Mouse (Mus musculus) effector memory CD4-positive, alpha-beta T cell, adult 7 months (primary cell): ENCODE data around the gene Gucy2g. TPM values are rescaled to one million over a fixed set of nuclear protein-coding genes. Genes with fewer than 3 reads are reported as not detected.

Experiments used
- polyA plus RNA-seq: library from polyadenylated mRNA; unstranded; fragments of 100-300 nt; shearing (Covaris generic); gene quantifications from one replicate; pipeline ENCODE4 v1.2.1, GENCODE M21; 2017

The Gucy2g gene
- polyA plus RNA-seq = not detected

DNA sequence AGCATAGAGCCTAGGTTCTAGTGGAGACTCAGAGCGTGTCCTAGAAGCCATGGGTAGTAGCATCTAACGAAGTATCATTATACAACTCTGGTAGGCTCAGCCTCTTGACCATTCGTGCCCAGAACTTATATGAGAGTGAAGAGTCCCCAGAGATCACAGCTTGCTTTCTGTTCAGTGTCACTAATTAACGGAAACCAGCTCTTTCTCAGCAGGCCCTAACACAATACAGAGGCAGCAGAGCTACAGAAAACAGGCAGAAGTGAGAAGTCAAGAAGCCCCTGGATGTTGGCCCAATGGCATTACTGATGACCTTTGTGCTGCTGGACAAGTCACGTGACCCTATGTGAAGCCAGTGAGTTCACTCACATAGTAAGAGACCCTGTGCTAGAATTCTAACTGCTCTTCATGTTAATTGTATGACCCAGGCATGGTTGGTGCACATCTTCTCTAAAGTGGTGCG is at the start of gene Gucy2g:
Gucy2g (minus strand) TSS at position 51 of the 460 bp plus-strand sequence.

DNA sequence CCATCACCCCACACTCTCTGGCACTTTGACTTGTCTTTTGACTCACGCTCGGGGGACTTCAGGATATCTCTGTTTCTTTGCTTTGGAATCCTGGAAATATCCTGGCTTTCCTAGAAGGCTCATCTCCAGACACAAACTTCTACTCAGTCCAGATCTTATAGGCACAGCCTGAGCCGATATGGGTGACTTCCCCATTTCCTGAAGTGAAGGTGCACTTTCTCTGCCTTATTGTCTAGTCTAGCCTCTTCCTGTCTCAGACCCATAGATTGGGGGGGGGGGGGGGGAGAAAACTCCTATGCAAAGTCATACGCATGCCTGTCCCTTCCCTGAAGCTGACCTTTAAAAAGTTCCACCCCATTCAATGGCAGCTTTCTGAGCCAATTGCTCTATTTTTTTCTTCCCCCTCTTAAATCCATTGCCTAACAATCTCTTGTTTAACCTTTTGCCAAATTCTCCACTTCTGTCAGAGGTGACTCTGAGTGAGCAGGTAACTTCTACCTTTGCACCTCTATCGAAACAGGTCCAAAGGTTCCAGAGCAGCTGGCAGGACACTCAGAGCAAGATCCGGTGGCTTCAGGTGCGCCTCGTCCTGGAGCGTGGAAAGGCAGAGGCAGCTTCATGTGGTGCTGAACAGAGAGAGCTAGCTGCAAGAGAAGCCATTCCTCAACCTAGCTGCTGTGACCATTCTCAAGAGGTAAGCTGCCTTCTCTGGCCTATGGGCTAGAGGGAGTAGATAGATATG is 10.5 kb upstream of the Gucy2g start, which contains the start of gene Acsl5:
Acsl5 (plus strand) TSS at position 556 of the 742 bp plus-strand sequence.

DNA sequence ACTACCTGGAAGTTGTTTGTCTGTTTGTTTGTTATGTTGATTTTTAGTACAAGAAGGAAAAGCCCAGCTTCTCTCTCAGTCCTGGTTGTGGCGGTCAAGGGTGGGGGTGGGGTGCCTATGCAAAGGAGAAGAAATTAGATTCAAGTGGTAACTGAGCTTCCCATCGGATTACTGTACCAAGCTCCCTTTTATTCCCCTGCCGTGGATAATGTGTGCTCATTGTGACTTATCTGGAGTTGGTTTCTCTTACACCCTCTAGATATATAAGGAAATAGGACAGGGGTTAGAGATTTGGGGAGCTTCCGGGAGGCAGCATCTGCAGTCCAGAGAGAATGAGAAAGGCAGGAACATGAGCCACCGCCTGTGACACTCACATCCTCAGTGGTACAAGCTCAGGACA is 60.6 kb downstream of the Gucy2g start, which contains the start of gene Tectb:
Tectb (plus strand) TSS at position 301 of the 400 bp plus-strand sequence.

Other genes starting within 250 kb of the Gucy2g start
- 5.2 TPM for gene Gpam, start 114.0 kb downstream of the Gucy2g start, polyA plus RNA-seq
- 1.7 TPM for gene Tectb, start 60.5 kb downstream of the Gucy2g start, polyA plus RNA-seq
- 97.1 TPM for gene Acsl5, start 10.7 kb upstream of the Gucy2g start, polyA plus RNA-seq
- gene Zdhhc6, start 74.8 kb upstream of the Gucy2g start, polyA plus RNA-seq = 39.0 TPM
- 50.5 TPM for gene Vti1a, start 75.1 kb upstream of the Gucy2g start, polyA plus RNA-seq